Mouse (Mus musculus): ENCODE measurements around the gene Mdc1.

The Mdc1 gene

GRCm38 (mm10) chr17:35887725-35888124 is 46.4 kb downstream of the Mdc1 start:
- no peak for DNase-seq

GRCm38 (mm10) chr17:35896781-35897643 is 55.7 kb downstream of the Mdc1 start, which contains the start of gene 2310061I04Rik:
TSS of gene 2310061I04Rik (minus strand) at chr17:35897431.
- peak; percentile 93 for DNase-seq

- no peak for DNase-seq
Measured at GRCm38 (mm10) chr17:35897644-35898573, 56.6 kb downstream of the Mdc1 start.

GRCm38 (mm10) chr17:35900636-35901035 is 59.3 kb downstream of the Mdc1 start:
- DNase-seq, result no peak

GRCm38 (mm10) chr17:35903343-35903991 is 62.2 kb downstream of the Mdc1 start:
- DNase-seq, result no peak

- no peak for DNase-seq
Measured at GRCm38 (mm10) chr17:35903992-35904355, 62.7 kb downstream of the Mdc1 start.

- DNase-seq, result no peak
Measured at GRCm38 (mm10) chr17:35905587-35905986, 64.3 kb downstream of the Mdc1 start.

GRCm38 (mm10) chr17:35907609-35908008 is 66.3 kb downstream of the Mdc1 start:
- no peak for DNase-seq

Measured in right cerebral cortex, adult 18-20 months (tissue).